ENCODE assay signal across 32 mouse cellular contexts in genomic region chr5:30495288-30495687, GRCm38 (mm10). TPM values are rescaled to one million over a fixed set of nuclear protein-coding genes. Genes with fewer than 3 reads are reported as not detected.
DNase-seq lines count a peak whose midpoint lies in the region; ATAC-seq lines count a peak whose summit lies in the region.
"Had no signal": no experiment of that assay in that cellular context is flagged by ENCODE, and none has a peak within 500 bp of the region (broad histone marks: within the 10 kb centered on the region; RNA-seq: fewer than 3 reads in every experiment).

No protein-coding gene starts in this region.

- WGBS in embryonic facial prominence, embryonic 13.5 days = 32% methylated on average over 2 of the region's 2 CpGs
- WGBS in stomach, embryonic 16.5 days = 54% methylated on average over 2 of the region's 2 CpGs
- 57% methylated on average over 2 of the region's 2 CpGs for WGBS in hindbrain, embryonic 11.5 days

- ATAC-seq in embryonic facial prominence, embryonic 13.5 days (ENCODE audit: insufficient number of reproducible peaks, insufficient read depth, low FRiP score, low TSS enrichment, low read depth) = no peak
- ATAC-seq in stomach, embryonic 16.5 days (ENCODE audit: insufficient read depth, low FRiP score) = peak; percentile 41; the same call in 1 of the 2 replicates
- ATAC-seq in hindbrain, embryonic 11.5 days (ENCODE audit: low FRiP score) = no peak
- ATAC-seq: forebrain, embryonic 15.5 days; inflammation-experienced regulatory T-cells, adult 6 months; liver, postnatal 0 days; lung, postnatal 0 days had no signal

- no peak overlapping the region for H3K4me2 ChIP-seq in embryonic facial prominence, embryonic 13.5 days
- no peak overlapping the region for H3K4me2 ChIP-seq in stomach, embryonic 16.5 days (ENCODE audit: low read depth, low read length)
- no peak overlapping the region for H3K4me2 ChIP-seq in hindbrain, embryonic 11.5 days (replicated peaks; ENCODE audit: low read depth, low read length)
- H3K4me2 ChIP-seq: forebrain, embryonic 15.5 days; heart, embryonic 13.5 days; hindbrain, embryonic 13.5 days; liver, embryonic 11.5 days; midbrain, embryonic 11.5 days had no signal

- no peaks in the 10 kb centered on the region for H3K27me3 ChIP-seq in embryonic facial prominence, embryonic 13.5 days
- no peaks in the 10 kb centered on the region for H3K27me3 ChIP-seq in stomach, embryonic 16.5 days (ENCODE audit: control insufficient read depth, insufficient read depth, low read length)
- no peaks in the 10 kb centered on the region for H3K27me3 ChIP-seq in hindbrain, embryonic 11.5 days (ENCODE audit: control insufficient read depth, insufficient read depth, low read length)
- H3K27me3 ChIP-seq: forebrain, embryonic 15.5 days; heart, embryonic 13.5 days; hindbrain, embryonic 13.5 days had no signal

- H3K4me1 ChIP-seq in embryonic facial prominence, embryonic 13.5 days = peaks cover 29% of the 10 kb centered on the region
- H3K4me1 ChIP-seq in stomach, embryonic 16.5 days (ENCODE audit: control insufficient read depth, insufficient read depth, low read length) = peaks cover 8% of the 10 kb centered on the region; the same call in 1 of the 2 replicates
- no peaks in the 10 kb centered on the region for H3K4me1 ChIP-seq in hindbrain, embryonic 11.5 days (replicated peaks; ENCODE audit: control insufficient read depth, insufficient read depth, low read length)
- H3K4me1 ChIP-seq: forebrain, embryonic 15.5 days; hindbrain, embryonic 13.5 days had no signal

- no peaks in the 10 kb centered on the region for H3K36me3 ChIP-seq in embryonic facial prominence, embryonic 13.5 days
- H3K36me3 ChIP-seq in stomach, embryonic 16.5 days (ENCODE audit: control insufficient read depth, insufficient read depth, low read length) = no peaks in the 10 kb centered on the region
- no peaks in the 10 kb centered on the region for H3K36me3 ChIP-seq in hindbrain, embryonic 11.5 days (ENCODE audit: control insufficient read depth, insufficient read depth, low read length)
- H3K36me3 ChIP-seq: forebrain, embryonic 15.5 days; heart, embryonic 13.5 days; hindbrain, embryonic 13.5 days had no signal

- H3K27ac ChIP-seq in embryonic facial prominence, embryonic 13.5 days = 0 out of 2 replicates have a peak overlapping the region, but pooled peaks have one; percentile 22
- H3K27ac ChIP-seq in stomach, embryonic 16.5 days (ENCODE audit: low read length) = peak overlapping the region; percentile 56; the same call in 1 of the 2 replicates
- no peak overlapping the region for H3K27ac ChIP-seq in hindbrain, embryonic 11.5 days (ENCODE audit: low read depth, low read length)
- H3K27ac ChIP-seq: forebrain, embryonic 15.5 days; heart, embryonic 13.5 days; hindbrain, embryonic 13.5 days had no signal

- H3K9me3 ChIP-seq in embryonic facial prominence, embryonic 13.5 days = no peaks in the 10 kb centered on the region
- H3K9me3 ChIP-seq in stomach, embryonic 16.5 days (replicated peaks; ENCODE audit: control insufficient read depth, low read length) = no peaks in the 10 kb centered on the region
- H3K9me3 ChIP-seq in hindbrain, embryonic 11.5 days (ENCODE audit: control insufficient read depth, low read length) = no peaks in the 10 kb centered on the region
- H3K9me3 ChIP-seq: forebrain, embryonic 15.5 days; heart, embryonic 13.5 days; hindbrain, embryonic 13.5 days had no signal

- H3K4me3 ChIP-seq in embryonic facial prominence, embryonic 13.5 days = no peak overlapping the region
- H3K4me3 ChIP-seq in stomach, embryonic 16.5 days (replicated peaks; ENCODE audit: low read length) = no peak overlapping the region
- no peak overlapping the region for H3K4me3 ChIP-seq in hindbrain, embryonic 11.5 days (ENCODE audit: low read depth, low read length)
- H3K4me3 ChIP-seq: erythroblast, embryonic 14.5 days; forebrain, embryonic 15.5 days; heart, embryonic 13.5 days; hindbrain, embryonic 13.5 days had no signal

- H3K9ac ChIP-seq in embryonic facial prominence, embryonic 13.5 days = no peak overlapping the region
- no peak overlapping the region for H3K9ac ChIP-seq in stomach, embryonic 16.5 days (ENCODE audit: low read length)
- no peak overlapping the region for H3K9ac ChIP-seq in hindbrain, embryonic 11.5 days (ENCODE audit: low read depth, low read length)
- H3K9ac ChIP-seq: forebrain, embryonic 15.5 days; heart, embryonic 13.5 days; hindbrain, embryonic 13.5 days; liver, postnatal 0 days had no signal

- peak; percentile 25 for DNase-seq in ES-CJ7 (ENCODE audit: low read depth, low spot score)
- peak; percentile 38 for DNase-seq in Muller cell, postnatal 12 days (ENCODE audit: inconsistent ontology term)
- no peak for DNase-seq in layer of hippocampus, adult 8-10 months (ENCODE audit: low spot score in 2 of 2)
- no peak for DNase-seq in yolk sac, embryonic 10.5 days (ENCODE audit: low spot score)
- DNase-seq in hindbrain, embryonic 11.5 days (ENCODE audit: low spot score) = no peak
- DNase-seq: adrenal gland, postnatal 10 days; cerebellum, adult 18-20 months; cerebellum, postnatal 14 days; gastrocnemius, postnatal 14 days; heart, adult 11 months; kidney, adult 8-10 months; kidney, postnatal 10 days; liver, postnatal 0 days; right cerebral cortex, postnatal 14 days; thymus, postnatal 14 days had no signal

RNA-seq across cellular contexts. Expression of gene 1700001C02Rik, which starts 29.4 kb away (rescaled TPM):
- polyA plus RNA-seq in embryonic facial prominence, embryonic 13.5 days (2015; fragmentation: Nextera tagmentation; extraction: Ambion mirVana) = not detected in 2 replicates
- not detected in 2 replicates for polyA plus RNA-seq in stomach, embryonic 16.5 days (2015; fragmentation: Nextera tagmentation; extraction: Ambion mirVana)
- 1 to 10 TPM in 1 of 4 experiments, under 1 TPM in 1, not detected in 2; 0.50 to 1.2 TPM for total RNA-seq in layer of hippocampus, adult 8-10 months (2022)
- 0.28 and 1.1 TPM in 2 replicates for polyA plus RNA-seq in hindbrain, embryonic 11.5 days (2014; fragmentation: Nextera tagmentation; extraction: Ambion mirVana)
- total RNA-seq: adrenal gland, postnatal 10 days; gastrocnemius, postnatal 14 days; heart, postnatal 25 days; megakaryocyte progenitor cell, adult 5-6 weeks; monocyte, adult 5-6 weeks had no signal
- polyA plus RNA-seq: C2C12; erythroblast, embryonic 14.5 days; heart, embryonic 13.5 days; inflammation-experienced regulatory T-cells, adult 6 months; limb, embryonic 11.5 days; liver, embryonic 11.5 days; liver, postnatal 0 days; midbrain, embryonic 11.5 days; neural tube, embryonic 11.5 days had no signal

RNA-seq across cellular contexts. Expression of gene Otof, which starts 33.6 kb away (rescaled TPM):
- 0.94 and 1.1 TPM in 2 replicates for polyA plus RNA-seq in embryonic facial prominence, embryonic 13.5 days (2015; fragmentation: Nextera tagmentation; extraction: Ambion mirVana)
- 0.30 and 0.46 TPM in 2 replicates for polyA plus RNA-seq in stomach, embryonic 16.5 days (2015; fragmentation: Nextera tagmentation; extraction: Ambion mirVana)
- total RNA-seq in layer of hippocampus, adult 8-10 months (2022) = 1 to 10 TPM; 3.3 to 4.4 (median 3.7) TPM
- polyA plus RNA-seq in hindbrain, embryonic 11.5 days (2014; fragmentation: Nextera tagmentation; extraction: Ambion mirVana) = 0.12 and 0.17 TPM in 2 replicates
- total RNA-seq: heart, postnatal 25 days; monocyte, adult 5-6 weeks had no signal
- polyA plus RNA-seq: C2C12; erythroblast, embryonic 14.5 days; inflammation-experienced regulatory T-cells, adult 6 months; limb, embryonic 11.5 days; liver, postnatal 0 days had no signal

RNA-seq across cellular contexts. Expression of gene Cib4, which starts 50.3 kb away (rescaled TPM):
- polyA plus RNA-seq in embryonic facial prominence, embryonic 13.5 days (2015; fragmentation: Nextera tagmentation; extraction: Ambion mirVana) = not detected in 2 replicates
- not detected in 2 replicates for polyA plus RNA-seq in stomach, embryonic 16.5 days (2015; fragmentation: Nextera tagmentation; extraction: Ambion mirVana)
- total RNA-seq in layer of hippocampus, adult 8-10 months (2022) = not detected
- polyA plus RNA-seq in hindbrain, embryonic 11.5 days (2014; fragmentation: Nextera tagmentation; extraction: Ambion mirVana) = not detected in 2 replicates
- total RNA-seq: gastrocnemius, postnatal 14 days; heart, postnatal 25 days; layer of hippocampus, postnatal 14 days; megakaryocyte progenitor cell, adult 5-6 weeks had no signal
- polyA plus RNA-seq: C2C12; erythroblast, embryonic 14.5 days; forebrain, embryonic 15.5 days; heart, embryonic 13.5 days; hindbrain, embryonic 13.5 days; inflammation-experienced regulatory T-cells, adult 6 months; limb, embryonic 11.5 days; liver, embryonic 11.5 days; liver, postnatal 0 days; midbrain, embryonic 11.5 days; neural tube, embryonic 11.5 days had no signal

Comparison
In these comparisons a context has a peak if more than half of its experiments do, and no peak if none do; other contexts are left out.
1. DNase-seq: peak in ES-CJ7 (single experiment) and Muller cell, postnatal 12 days (single experiment); none in layer of hippocampus, adult 8-10 months (0 of 2), yolk sac, embryonic 10.5 days (single experiment) and hindbrain, embryonic 11.5 days (single experiment).